Comparison of ENCODE assay signal across 8 mouse cellular contexts in genomic region chr7:43579440-43580171, GRCm38 (mm10). TPM values are rescaled to one million over a fixed set of nuclear protein-coding genes. Genes with fewer than 3 reads are reported as not detected.
DNase-seq lines count a peak whose midpoint lies in the region; ATAC-seq and TF ChIP-seq lines count a peak whose summit lies in the region.

Gene Zfp719, plus strand, starts transcription at chr7:43579610.

- peak; percentile 69 for TF ChIP-seq POLR2A in cortical plate, adult 2 months (IDR thresholded peaks at IDR 0.05; ENCODE audit: extremely low read depth, insufficient read depth, low read length)

- peaks cover 19% of the 10 kb centered on the region for H3K36me3 ChIP-seq in megakaryocyte, embryonic 14.5 days (replicated peaks; ENCODE audit: low read length)

- TF ChIP-seq CTCF in cortical plate, adult 2 months (IDR thresholded peaks at IDR 0.05; ENCODE audit: extremely low read depth, insufficient read depth, low read length), result no peak

- DNase-seq in gastrocnemius, adult 8-10 months (ENCODE audit: low spot score in 2 of 2), result peak; percentile 79 to 88
- DNase-seq in hindlimb bud, embryonic 11.5 days (ENCODE audit: extremely low spot score, low read depth, low spot score), result peak; percentile 83
- DNase-seq in left cerebral cortex, adult 8-10 months (ENCODE audit: low spot score in 2 of 2), result peak; percentile 76 to 97
- DNase-seq in right cerebral cortex, postnatal 10 days (ENCODE audit: low spot score in 2 of 2), result peak; percentile 97 to 98
- peak; percentile 79 for DNase-seq in urinary bladder, postnatal 25 days (ENCODE audit: low spot score)

- peak within 1 kb of the TSS; percentile 93 for H3K27ac ChIP-seq in cortical plate, adult 2 months (ENCODE audit: insufficient read depth, low read length)

- H3K4me1 ChIP-seq in cortical plate, adult 2 months (ENCODE audit: control insufficient read depth, insufficient read depth, low read length), result no peaks in the 10 kb centered on the region; the same call in 1 of the 2 replicates
- H3K4me1 ChIP-seq in megakaryocyte, embryonic 14.5 days, result peaks cover 29% of the 10 kb centered on the region

- H3K4me3 ChIP-seq in cortical plate, adult 2 months (ENCODE audit: insufficient read depth, low read length), result peak within 1 kb of the TSS; percentile 64
- H3K4me3 ChIP-seq in megakaryocyte, embryonic 14.5 days (replicated peaks), result peak within 1 kb of the TSS; percentile 98

- H3K9me3 ChIP-seq in megakaryocyte, embryonic 14.5 days, result no peaks in the 10 kb centered on the region

- ATAC-seq in activated CD4-positive, CD25-positive, alpha-beta regulatory T cell, adult 4 months, result peak; percentile 97

- peaks cover under 1% of the 10 kb centered on the region for H3K27me3 ChIP-seq in megakaryocyte, embryonic 14.5 days (replicated peaks)

RNA-seq across cellular contexts. Expression of gene Zfp719, which starts in this region (rescaled TPM):
- 10 to 100 TPM in 1 of 2 experiments, 1 to 10 TPM in 1; 9.4 to 10.9 TPM for polyA plus RNA-seq in activated CD4-positive, CD25-positive, alpha-beta regulatory T cell, adult 4 months (2017; shearing (Covaris generic))
- 8.7 and 9.2 TPM in 2 replicates for polyA plus RNA-seq in cortical plate, adult 2 months (2012; rRNA removed)
- total RNA-seq in gastrocnemius, adult 8-10 months (2022), result 1 to 10 TPM; 3.6 to 3.9 (median 3.8) TPM
- 10 to 100 TPM; 17.8 to 18.8 (median 18.2) TPM for total RNA-seq in left cerebral cortex, adult 8-10 months (2022)
- 0.62 TPM in 1 of 2 replicates, not detected in the other for polyA plus RNA-seq in megakaryocyte, embryonic 14.5 days (2012; ENCODE audit: insufficient read depth, low replicate concordance)

Comparison
In these comparisons a context has a peak if more than half of its experiments do, and no peak if none do; other contexts are left out.
1. Peak in every context shown above with its lines: DNase-seq, ATAC-seq, H3K4me3 ChIP-seq and H3K27ac ChIP-seq.